Mouse (Mus musculus): Measurements from ENCODE around the gene Cask. TPM values are rescaled to one million over a fixed set of nuclear protein-coding genes. Genes with fewer than 3 reads are reported as not detected.

Cask gene
- polyA plus RNA-seq (2015; fragmentation: Nextera tagmentation; extraction: Ambion mirVana) = 10.9 and 11.3 TPM in 2 replicates

DNA sequence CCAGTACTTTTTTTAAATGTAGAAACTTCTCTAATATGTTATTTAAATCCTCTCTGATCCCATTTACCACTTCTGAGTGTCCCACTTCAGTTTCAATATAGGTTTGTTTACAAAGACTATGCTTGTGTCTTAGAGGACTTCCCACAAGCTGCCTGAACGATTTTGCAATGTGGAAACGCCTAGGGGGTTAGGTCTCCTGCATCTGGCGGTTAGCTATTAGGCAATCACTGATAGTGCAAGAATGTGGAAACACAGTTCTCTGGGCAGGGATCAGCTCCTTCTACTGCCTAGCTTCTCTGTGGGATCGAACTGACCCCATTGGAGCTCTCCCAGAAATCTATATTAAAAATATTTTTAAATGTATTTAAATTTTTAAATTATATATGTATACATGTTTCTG, at the start of gene Cask:
Gene Cask (minus strand): TSS at position 83 of the 400 bp plus-strand sequence.
- H3K36me3 ChIP-seq = no peaks in the 10 kb centered on the region
- H3K4me1 ChIP-seq (replicated peaks) = no peaks in the 10 kb centered on the region
- no peak within 1 kb of the TSS for H3K4me3 ChIP-seq (replicated peaks)
- 38% methylated on average over 4 of the region's 4 CpGs for WGBS
- no peak within 1 kb of the TSS for H3K27ac ChIP-seq
- ATAC-seq = peak; percentile 48; the same call in 1 of the 2 replicates
- no peaks in the 10 kb centered on the region for H3K27me3 ChIP-seq (replicated peaks)
- H3K9me3 ChIP-seq = no peaks in the 10 kb centered on the region
- no peak within 1 kb of the TSS for H3K9ac ChIP-seq
- no peak within 1 kb of the TSS for H3K4me2 ChIP-seq (replicated peaks)

DNA sequence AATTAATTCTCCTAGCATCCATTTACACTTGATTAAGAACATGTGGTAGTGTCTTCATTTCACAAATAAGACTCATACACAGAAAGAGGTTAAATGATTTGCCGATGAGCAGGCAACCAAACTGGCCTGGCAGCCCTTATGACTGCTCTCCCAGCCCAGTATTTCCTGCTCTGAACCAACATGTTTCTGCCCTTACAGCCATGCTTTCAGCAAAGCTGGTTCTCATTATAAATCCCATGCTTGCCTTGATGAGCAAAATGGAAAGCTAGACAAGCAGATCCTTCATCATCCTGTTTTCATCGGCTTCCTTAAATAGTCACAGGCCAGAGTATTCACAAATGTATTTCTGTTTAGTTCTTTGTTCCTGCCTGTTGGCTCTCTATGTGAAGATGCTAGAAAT, 38.8 kb upstream of the Cask start:
- Histone ChIP-seq H3K4me3 (replicated peaks) (no peak overlapping the region), H3K27me3 (replicated peaks) (no peaks in the 10 kb centered on the region), H3K9me3 (no peaks in the 10 kb centered on the region), H3K36me3 (no peaks in the 10 kb centered on the region), H3K4me1 (replicated peaks) (no peaks in the 10 kb centered on the region), H3K27ac (no peak overlapping the region), H3K4me2 (replicated peaks) (no peak overlapping the region), H3K9ac (no peak overlapping the region)
- no peak for ATAC-seq
- 80% methylated on average over 2 of the region's 2 CpGs for WGBS

DNA sequence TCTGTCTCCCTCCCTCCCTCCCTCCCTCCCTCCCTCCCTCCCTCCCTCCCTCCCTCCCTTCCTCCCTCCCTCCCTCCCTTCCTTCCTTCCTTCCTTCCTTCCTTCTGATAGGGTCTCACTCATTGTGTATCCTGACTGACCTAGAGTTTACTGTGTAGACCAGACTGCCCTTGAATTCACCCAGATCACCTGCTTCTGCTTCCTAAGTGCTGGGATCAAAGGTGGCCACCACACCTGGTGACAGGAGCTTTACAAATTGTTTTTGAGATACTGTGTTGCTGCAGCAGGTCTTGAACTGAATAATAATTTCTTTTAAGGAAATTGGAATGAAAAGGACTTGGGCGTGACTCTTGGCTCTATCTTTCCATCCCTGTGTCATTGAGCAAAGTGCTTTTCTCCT, 33.2 kb upstream of the Cask start:
- 72% methylated on average over 1 of the region's 1 CpGs for WGBS
- H3K27ac ChIP-seq = no peak overlapping the region
- no peaks in the 10 kb centered on the region for H3K27me3 ChIP-seq (replicated peaks)
- H3K9me3 ChIP-seq = no peaks in the 10 kb centered on the region
- peak; percentile 84 for ATAC-seq
- H3K4me3 ChIP-seq (replicated peaks) = no peak overlapping the region
- H3K9ac ChIP-seq = no peak overlapping the region
- H3K4me1 ChIP-seq (replicated peaks) = no peaks in the 10 kb centered on the region
- H3K4me2 ChIP-seq (replicated peaks) = no peak overlapping the region
- no peaks in the 10 kb centered on the region for H3K36me3 ChIP-seq

DNA sequence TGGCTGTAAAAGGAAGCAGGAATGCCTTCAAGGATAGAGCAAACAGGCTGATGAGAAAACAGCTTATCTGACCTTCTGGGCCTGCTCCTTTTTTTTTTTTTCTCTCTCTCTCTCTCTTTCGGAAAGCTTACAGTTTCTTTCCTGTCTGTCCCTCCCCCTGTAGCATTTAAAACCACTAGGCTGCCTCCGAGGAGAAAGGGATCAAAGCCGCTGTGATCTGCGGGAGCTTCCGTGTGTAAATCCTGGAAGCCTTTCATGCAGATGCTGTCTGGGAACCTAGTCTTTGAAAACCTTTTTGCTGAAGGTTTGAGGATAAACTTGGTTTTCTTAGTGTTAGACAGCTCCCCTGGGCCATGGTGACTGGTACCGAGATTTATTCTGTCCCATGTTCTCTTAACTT, 30.8 kb upstream of the Cask start:
- H3K9me3 ChIP-seq = no peaks in the 10 kb centered on the region
- no peak overlapping the region for H3K4me2 ChIP-seq (replicated peaks)
- H3K36me3 ChIP-seq = no peaks in the 10 kb centered on the region
- H3K9ac ChIP-seq = no peak overlapping the region
- 34% methylated on average over 6 of the region's 6 CpGs for WGBS
- no peak overlapping the region for H3K27ac ChIP-seq
- H3K27me3 ChIP-seq (replicated peaks) = no peaks in the 10 kb centered on the region
- ATAC-seq = no peak
- H3K4me1 ChIP-seq (replicated peaks) = no peaks in the 10 kb centered on the region
- no peak overlapping the region for H3K4me3 ChIP-seq (replicated peaks)

DNA sequence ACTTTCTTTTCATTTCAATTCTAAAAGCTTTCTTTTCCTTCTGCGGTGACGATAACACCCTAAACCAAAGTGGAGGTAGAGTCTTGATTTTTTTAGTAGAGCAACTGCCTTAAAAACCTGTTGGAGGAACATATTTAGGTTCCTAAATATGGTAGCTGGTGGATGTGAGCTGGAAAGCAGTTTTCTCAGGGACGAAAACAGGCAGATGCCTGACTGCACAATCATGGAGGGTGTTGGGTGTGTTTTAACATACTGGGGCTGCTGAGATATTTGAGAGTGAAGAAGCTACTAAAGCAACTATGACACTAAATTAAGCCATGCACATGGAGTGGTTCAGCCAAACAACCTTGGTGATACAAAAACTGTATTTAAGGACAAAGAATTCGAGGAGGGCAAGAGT, 9.0 kb upstream of the Cask start:
- no peaks in the 10 kb centered on the region for H3K9me3 ChIP-seq
- no peak overlapping the region for H3K27ac ChIP-seq
- H3K4me1 ChIP-seq (replicated peaks) = no peaks in the 10 kb centered on the region
- H3K9ac ChIP-seq = no peak overlapping the region
- H3K4me3 ChIP-seq (replicated peaks) = no peak overlapping the region
- no peaks in the 10 kb centered on the region for H3K27me3 ChIP-seq (replicated peaks)
- H3K4me2 ChIP-seq (replicated peaks) = no peak overlapping the region
- ATAC-seq = no peak
- H3K36me3 ChIP-seq = no peaks in the 10 kb centered on the region
- WGBS = 85% methylated on average over 4 of the region's 4 CpGs

DNA sequence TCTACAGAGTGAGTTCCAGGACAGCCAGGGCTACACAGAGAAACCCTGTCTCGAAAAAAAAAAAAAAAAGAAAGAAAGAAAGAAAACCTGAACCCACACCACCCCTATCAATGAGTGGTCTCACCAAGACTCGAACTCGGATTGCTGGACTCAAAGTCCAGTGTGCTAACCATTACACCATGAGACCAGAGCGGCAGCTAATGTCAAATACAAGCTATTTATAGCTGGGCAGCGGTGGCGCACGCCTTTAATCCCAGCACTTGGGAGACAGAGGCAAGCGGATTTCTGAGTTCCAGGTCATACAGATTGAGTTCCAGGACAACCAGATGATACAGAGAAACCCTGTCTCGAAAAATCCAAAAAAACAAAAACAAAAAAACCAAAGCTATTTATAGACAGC, 7.9 kb upstream of the Cask start:
- Histone ChIP-seq H3K4me2 (replicated peaks) (no peak overlapping the region), H3K4me3 (replicated peaks) (no peak overlapping the region), H3K9ac (no peak overlapping the region), H3K4me1 (replicated peaks) (no peaks in the 10 kb centered on the region), H3K36me3 (no peaks in the 10 kb centered on the region), H3K9me3 (no peaks in the 10 kb centered on the region), H3K27me3 (replicated peaks) (no peaks in the 10 kb centered on the region), H3K27ac (no peak overlapping the region)
- 82% methylated on average over 9 of the region's 9 CpGs for WGBS
- no peak for ATAC-seq

DNA sequence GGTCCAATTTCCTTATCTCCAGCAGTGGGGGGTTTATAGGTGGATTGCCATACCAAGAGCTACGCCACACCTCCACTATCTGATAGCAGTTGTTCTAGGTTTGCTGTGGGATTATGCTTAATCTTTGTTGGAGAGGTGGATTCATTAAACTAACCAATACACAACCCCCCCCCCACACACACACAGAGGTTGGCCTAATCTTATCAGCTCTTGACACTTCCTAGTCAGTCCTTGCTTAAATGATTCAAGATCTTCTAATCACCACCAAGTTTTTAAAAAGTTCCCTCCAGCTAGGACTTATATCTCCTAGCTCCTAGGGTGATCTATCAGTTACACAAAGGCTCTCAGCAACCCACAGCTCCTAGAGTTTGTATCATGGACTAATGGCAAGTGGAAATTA, 2.7 kb downstream of the Cask start:
- Histone ChIP-seq H3K9me3 (no peaks in the 10 kb centered on the region), H3K9ac (no peak overlapping the region), H3K4me2 (replicated peaks) (no peak overlapping the region), H3K27ac (no peak overlapping the region), H3K27me3 (replicated peaks) (no peaks in the 10 kb centered on the region), H3K4me1 (replicated peaks) (no peaks in the 10 kb centered on the region), H3K4me3 (replicated peaks) (no peak overlapping the region), H3K36me3 (no peaks in the 10 kb centered on the region)
- WGBS = 74% methylated on average over 1 of the region's 1 CpGs
- no peak for ATAC-seq

DNA sequence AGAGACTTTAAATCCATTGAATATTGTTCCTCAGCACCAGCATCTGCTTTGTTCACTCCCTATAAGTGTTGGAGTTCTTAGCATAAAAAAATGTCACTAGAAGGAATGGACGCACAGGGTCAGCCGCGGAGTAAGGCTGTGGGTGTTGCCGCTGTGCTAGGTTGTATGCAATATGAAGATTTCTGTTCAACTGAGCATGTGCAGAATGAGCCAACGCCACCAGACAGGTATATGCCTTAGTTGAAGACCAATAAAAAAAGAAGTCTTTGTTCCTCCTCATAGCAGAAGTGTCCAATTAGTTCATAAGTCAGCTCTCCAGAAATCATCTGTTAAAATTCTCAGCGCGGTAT, 3.7 kb downstream of the Cask start:
- H3K9ac ChIP-seq = no peak overlapping the region
- H3K4me2 ChIP-seq (replicated peaks) = peak overlapping the region; percentile 56
- H3K9me3 ChIP-seq = no peaks in the 10 kb centered on the region
- 26% methylated on average over 7 of the region's 7 CpGs for WGBS
- peak overlapping the region; percentile 54 for H3K4me3 ChIP-seq (replicated peaks)
- H3K27me3 ChIP-seq (replicated peaks) = no peaks in the 10 kb centered on the region
- H3K27ac ChIP-seq = peak overlapping the region; percentile 60; the same call in 1 of the 2 replicates
- ATAC-seq = peak; percentile 65
- H3K36me3 ChIP-seq = no peaks in the 10 kb centered on the region
- no peaks in the 10 kb centered on the region for H3K4me1 ChIP-seq (replicated peaks)

DNA sequence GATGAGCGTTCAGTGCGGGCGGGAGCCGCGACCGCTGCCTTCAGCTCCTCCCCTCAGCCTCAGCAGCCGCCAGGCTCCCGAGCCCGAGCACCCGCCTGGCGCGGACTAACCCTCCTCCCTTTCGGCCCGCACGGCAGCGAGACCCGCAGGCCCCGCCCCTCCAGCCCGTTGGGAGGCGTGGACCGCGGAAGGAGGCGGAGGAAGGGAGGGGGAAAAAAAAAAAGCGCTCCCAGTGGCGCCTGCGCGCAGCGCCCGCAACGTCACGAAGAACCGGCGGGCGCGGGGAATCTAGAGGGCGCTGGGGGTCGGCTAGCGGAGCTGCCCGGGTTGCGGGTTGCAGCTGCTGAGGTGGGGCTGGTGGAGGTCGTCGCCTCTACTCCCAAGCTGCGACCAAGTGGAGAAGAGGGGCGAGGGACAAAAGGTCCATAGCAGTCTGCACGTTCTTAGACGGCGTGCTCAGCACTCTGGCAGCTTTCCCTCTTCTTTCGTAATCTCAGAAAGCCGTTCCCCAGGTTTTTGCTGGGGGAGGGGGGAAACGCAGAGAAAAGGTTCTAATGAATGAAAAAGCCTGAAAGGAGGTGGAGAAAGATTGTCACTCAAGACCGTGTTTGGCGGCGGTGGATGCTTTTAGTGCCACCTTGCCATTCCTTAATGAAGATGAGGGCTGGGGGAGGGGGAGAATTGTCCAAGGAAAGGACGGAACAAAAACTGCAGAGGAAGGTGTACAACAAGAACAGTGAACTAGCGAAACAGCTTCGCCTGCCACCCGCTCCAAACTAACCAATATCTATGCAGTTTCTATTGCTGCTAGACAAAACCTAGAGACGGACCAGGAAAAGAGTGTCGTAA, 4.3 kb downstream of the Cask start:
- Histone ChIP-seq H3K27ac (peak overlapping the region; percentile 75), H3K4me2 (replicated peaks) (peak overlapping the region; percentile 56), H3K4me3 (replicated peaks) (peak overlapping the region; percentile 54), H3K36me3 (no peaks in the 10 kb centered on the region), H3K9me3 (no peaks in the 10 kb centered on the region), H3K9ac (peak overlapping the region; percentile 41), H3K4me1 (replicated peaks) (no peaks in the 10 kb centered on the region), H3K27me3 (replicated peaks) (no peaks in the 10 kb centered on the region)
- 14% methylated on average over 53 of the region's 59 CpGs for WGBS
- ATAC-seq = peak; percentile 93

DNA sequence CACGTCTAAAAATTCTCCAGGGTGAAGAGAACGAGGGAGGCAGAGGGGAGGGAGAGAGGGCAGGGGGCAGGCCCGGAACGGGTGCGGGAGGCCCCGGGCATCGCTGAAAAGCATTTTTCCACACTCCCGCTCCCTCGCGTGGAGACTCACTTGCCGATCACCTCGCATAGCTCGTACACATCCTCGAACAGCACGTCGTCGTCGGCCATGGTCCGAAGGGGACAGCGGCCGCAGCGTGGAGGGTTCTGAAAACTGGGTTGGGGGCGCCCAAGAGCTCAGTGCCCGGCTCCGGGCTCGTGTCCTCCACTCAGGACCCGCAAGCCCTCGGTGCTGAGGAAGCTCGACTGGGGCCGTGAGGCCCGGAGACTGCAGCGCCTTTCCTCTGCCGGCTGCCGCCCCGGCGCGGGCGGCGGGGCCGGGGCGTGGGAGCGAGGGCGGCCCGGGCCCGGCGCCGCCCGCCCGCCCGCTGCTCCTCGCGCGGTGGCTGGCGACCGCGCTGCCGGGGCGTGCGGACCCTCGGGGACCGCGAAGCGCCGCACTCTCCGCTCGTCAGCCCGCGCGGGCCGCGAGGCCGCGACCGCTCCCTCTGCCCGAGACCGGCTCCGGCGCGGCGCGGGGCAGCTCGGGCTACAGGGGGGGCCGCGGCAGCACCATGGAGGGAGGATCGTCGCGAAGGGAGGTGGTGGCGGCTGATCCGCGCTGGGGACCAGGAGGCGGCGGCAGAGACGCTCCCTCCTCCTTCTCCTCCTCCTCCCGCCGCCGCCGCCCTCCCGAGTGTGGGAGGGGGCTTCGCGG, 5.1 kb downstream of the Cask start:
- Histone ChIP-seq H3K9ac (peak overlapping the region; percentile 65), H3K4me1 (replicated peaks) (no peaks in the 10 kb centered on the region), H3K4me2 (replicated peaks) (peak overlapping the region; percentile 56), H3K9me3 (no peaks in the 10 kb centered on the region), H3K27me3 (replicated peaks) (no peaks in the 10 kb centered on the region), H3K4me3 (replicated peaks) (peak overlapping the region; percentile 54), H3K36me3 (no peaks in the 10 kb centered on the region), H3K27ac (peak overlapping the region; percentile 75)
- WGBS = 18% methylated on average over 71 of the region's 100 CpGs
- peak; percentile 87 for ATAC-seq

DNA sequence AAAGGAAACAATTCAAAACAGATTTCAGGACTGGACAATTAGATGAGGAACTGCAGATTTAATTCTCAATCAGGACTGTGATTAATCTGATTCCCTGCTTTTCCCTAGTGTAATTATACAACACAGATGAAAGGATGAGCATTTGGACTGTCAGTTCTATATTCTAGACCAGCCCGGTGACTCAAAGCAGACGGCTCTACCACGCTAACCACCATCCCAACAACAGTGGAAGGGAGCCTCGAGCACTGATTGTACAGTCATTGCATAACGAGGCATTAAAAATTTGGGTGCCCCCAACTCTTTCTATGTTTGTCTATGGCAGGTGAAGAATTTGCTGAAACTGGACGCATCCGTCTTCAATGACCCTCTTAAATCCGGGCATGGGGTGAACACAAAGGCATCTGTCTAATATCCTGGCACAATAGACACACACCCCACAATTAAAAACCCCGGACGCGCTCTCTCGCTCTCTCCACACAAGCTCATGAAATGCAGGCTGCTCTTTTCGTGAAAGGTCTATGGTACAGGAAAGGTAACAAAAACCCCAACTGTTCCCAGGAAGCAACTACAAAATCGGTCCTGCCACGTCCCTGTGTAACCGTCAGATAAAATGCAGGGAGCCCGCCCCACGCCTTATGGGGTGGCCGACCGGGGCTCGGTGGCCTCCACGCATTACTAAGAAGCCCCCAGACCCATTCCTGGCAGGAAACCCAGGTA, 5.9 kb downstream of the Cask start:
- H3K9ac ChIP-seq = peak overlapping the region; percentile 65
- 0 out of 2 replicates have a peak, but pooled peaks have one; percentile 3 for ATAC-seq
- no peaks in the 10 kb centered on the region for H3K27me3 ChIP-seq (replicated peaks)
- peak overlapping the region; percentile 54 for H3K4me3 ChIP-seq (replicated peaks)
- H3K4me1 ChIP-seq (replicated peaks) = no peaks in the 10 kb centered on the region
- 21% methylated on average over 22 of the region's 22 CpGs for WGBS
- H3K27ac ChIP-seq = peak overlapping the region; percentile 75
- peak overlapping the region; percentile 56 for H3K4me2 ChIP-seq (replicated peaks)
- H3K9me3 ChIP-seq = no peaks in the 10 kb centered on the region
- H3K36me3 ChIP-seq = no peaks in the 10 kb centered on the region

DNA sequence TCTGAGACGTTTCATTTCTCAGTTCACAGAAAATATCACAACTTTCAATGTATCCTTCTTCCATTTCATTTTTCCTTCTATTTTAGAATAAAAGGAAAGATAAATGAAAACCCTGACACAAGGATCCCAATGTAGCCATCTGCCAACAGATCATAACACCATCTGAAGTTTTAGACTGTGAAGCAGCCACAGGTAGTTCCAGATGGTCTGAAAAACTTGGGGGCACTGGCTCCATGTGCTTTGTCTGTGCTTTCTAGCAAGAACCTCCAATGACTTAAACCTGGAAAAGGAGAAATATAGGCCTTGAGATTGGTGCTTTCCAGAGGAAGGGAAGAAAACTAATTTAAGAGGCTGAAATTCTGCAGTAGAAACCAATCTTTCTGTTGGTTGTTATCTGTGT, 28.4 kb downstream of the Cask start:
- Histone ChIP-seq H3K4me3 (replicated peaks) (no peak overlapping the region), H3K27ac (no peak overlapping the region), H3K4me1 (replicated peaks) (no peaks in the 10 kb centered on the region), H3K4me2 (replicated peaks) (no peak overlapping the region), H3K9me3 (no peaks in the 10 kb centered on the region), H3K9ac (no peak overlapping the region), H3K36me3 (no peaks in the 10 kb centered on the region), H3K27me3 (replicated peaks) (no peaks in the 10 kb centered on the region)
- WGBS = 81% methylated on average over 1 of the region's 1 CpGs
- no peak for ATAC-seq

Measured in intestine, embryonic 15.5 days (tissue).